Mouse (Mus musculus) brain, embryonic 14.5 days (tissue): ENCODE data around the gene Samd4.

Source experiments
- CTCF ChIP-seq: fragments of 200-500 bp; IDR thresholded peaks from 2 replicates; pipeline ENCODE4 v1.5.1; 2012; ENCODE audit warnings: inconsistent platforms, mild to moderate bottlenecking, moderate library complexity, borderline replicate concordance; ENCODE audit not compliant: insufficient read depth, insufficient read length; ENCODE audit errors: extremely low read depth
- POLR2A ChIP-seq: fragments of 200-500 bp; IDR thresholded peaks from 2 replicates; pipeline ENCODE4 v1.6.1; 2012; ENCODE audit warnings: mild to moderate bottlenecking, inconsistent platforms, borderline replicate concordance; ENCODE audit not compliant: poor library complexity, insufficient read depth, insufficient read length, severe bottlenecking; ENCODE audit errors: extremely low read depth

- TF ChIP-seq CTCF (no peak), POLR2A (no peak)
Observed at GRCm38 (mm10) chr14:46902498-46903087, 19.9 kb downstream of the Samd4 start.
